Mouse (Mus musculus) testis, adult 2 months (tissue): ENCODE measurements at regions not wholly inside any gene's neighbourhood (a gene's known extent, or its start where the extent isn't known, plus 50 kb on each side); places are given as distances from the start of the nearest gene placed in this dataset.

ENCODE experiments used
- H3K27ac ChIP-seq: fragments of 200-500 bp; 2 replicates; pipeline ENCODE4 v1.5.1; 2012; ENCODE audit warnings: low read depth, low read length; ENCODE audit not compliant: control insufficient read depth, insufficient read depth
- H3K27me3 ChIP-seq: fragments of 200-500 bp; 2 replicates; pipeline ENCODE4 v1.6.1; 2012; ENCODE audit warnings: mild to moderate bottlenecking, low read length, moderate library complexity; ENCODE audit not compliant: control insufficient read depth, insufficient read depth
- H3K36me3 ChIP-seq: fragments of 200-500 bp; 2 replicates; pipeline ENCODE4 v1.6.1; 2012; ENCODE audit warnings: mild to moderate bottlenecking, low read length; ENCODE audit not compliant: control insufficient read depth, insufficient read depth
- H3K4me1 ChIP-seq: fragments of 200-500 bp; 2 replicates; pipeline ENCODE4 v1.6.1; 2012; ENCODE audit warnings: low read length; ENCODE audit not compliant: control insufficient read depth, insufficient read depth
- H3K4me3 ChIP-seq: fragments of 200-500 bp; 2 replicates; pipeline ENCODE4 v1.5.1; 2012; ENCODE audit warnings: low read depth, mild to moderate bottlenecking, low read length, moderate library complexity, mixed read lengths; ENCODE audit not compliant: control insufficient read depth
- CTCF ChIP-seq: fragments of 200-500 bp; IDR thresholded peaks from 2 replicates; pipeline ENCODE4 v1.5.1; 2012; ENCODE audit warnings: low read depth, mild to moderate bottlenecking, inconsistent platforms, low read length, moderate library complexity; ENCODE audit not compliant: control insufficient read depth, insufficient read depth, insufficient replicate concordance
- POLR2A ChIP-seq: fragments of 200-500 bp; IDR thresholded peaks from 2 replicates; pipeline ENCODE4 v1.6.1; 2012; ENCODE audit warnings: low read depth, mild to moderate bottlenecking, inconsistent platforms, low read length, moderate library complexity; ENCODE audit not compliant: control insufficient read depth

DNA sequence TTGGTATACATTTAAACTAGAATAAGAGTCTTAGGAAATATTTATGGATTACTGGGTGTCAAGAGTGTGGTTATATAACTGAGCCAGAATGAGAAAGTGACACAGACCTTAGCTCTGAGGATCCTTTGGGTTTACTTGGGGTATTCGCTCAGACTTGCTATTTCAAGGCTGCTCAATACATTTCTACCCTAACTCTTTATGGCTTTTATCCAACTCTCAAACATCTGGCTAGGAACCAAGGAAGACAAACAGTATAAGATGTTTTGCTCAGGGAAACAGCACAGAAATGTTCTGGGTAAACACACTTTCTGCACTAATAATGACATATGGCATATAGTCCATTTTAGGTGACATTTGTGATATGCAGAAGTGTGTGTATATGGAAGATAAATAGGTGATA is 153.8 kb upstream of the Cxxc4 start:
- H3K4me3 ChIP-seq, result no peak overlapping the region
- no peak for TF ChIP-seq CTCF
- no peak for TF ChIP-seq POLR2A
- H3K27ac ChIP-seq, result no peak overlapping the region
- H3K36me3 ChIP-seq, result no peaks in the 10 kb centered on the region
- no peaks in the 10 kb centered on the region for H3K27me3 ChIP-seq
- H3K4me1 ChIP-seq, result no peaks in the 10 kb centered on the region

DNA sequence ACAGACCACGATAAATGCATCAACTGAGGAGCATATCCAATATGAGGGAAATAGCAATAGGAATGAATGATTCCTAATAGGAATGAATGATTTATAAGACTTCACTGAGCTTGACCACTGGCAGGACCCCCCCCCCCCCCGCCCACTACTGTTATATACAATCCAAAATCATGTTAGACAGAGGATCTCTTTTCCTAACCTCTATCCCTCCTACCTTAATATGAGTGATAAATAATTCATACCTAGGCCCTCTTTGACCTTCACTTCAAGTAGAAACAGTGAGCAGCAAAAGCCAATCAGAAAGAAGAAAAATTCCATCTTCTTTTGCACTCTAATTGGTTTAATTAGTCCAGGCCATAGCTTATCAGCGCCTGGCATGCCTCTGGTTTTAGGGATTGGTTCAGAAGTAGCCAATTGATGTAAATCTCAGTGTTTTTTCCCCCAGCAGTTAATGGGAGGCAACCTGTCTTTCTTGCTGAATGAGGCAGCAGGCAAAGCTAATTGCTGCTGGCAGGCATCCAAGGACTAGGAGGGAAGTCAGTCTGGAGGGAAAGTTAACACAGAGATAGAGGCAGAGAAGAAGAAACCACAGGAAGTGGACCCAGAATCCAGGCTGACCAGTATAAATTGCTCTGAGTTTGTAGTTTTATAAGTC is 136.7 kb upstream of the Cxxc4 start:
- Histone ChIP-seq H3K4me1 (no peaks in the 10 kb centered on the region), H3K27me3 (no peaks in the 10 kb centered on the region), H3K27ac (no peak overlapping the region), H3K4me3 (no peak overlapping the region), H3K36me3 (no peaks in the 10 kb centered on the region)
- TF ChIP-seq CTCF (no peak), POLR2A (no peak)

DNA sequence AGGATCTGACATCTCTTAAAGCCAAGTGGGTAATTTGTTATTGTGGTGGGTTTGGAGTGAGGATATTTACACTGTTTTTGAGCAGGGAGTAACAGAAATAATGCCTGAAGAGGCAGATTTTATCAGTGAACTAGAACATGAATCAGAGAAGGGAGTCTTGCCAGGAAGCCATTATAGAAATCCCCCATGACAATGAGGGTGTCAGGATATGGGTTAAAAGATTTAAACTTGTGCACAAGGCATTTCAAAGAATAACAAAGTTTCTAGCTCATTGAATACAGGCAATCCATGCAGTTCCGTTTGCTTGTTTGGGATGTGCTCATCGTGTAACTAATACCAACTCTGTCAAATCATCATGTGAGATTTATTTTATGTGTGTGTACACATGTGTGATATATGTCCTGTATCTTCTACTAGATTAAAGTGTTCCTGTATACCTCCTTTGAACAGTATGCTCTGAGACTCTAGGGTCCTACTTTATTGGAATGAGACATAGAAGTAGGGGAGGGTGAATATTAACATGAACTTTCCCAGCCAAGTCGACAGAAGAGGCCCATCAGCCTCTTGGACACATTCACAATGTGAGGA is 134.0 kb upstream of the Cxxc4 start:
- H3K27me3 ChIP-seq, result no peaks in the 10 kb centered on the region
- no peaks in the 10 kb centered on the region for H3K4me1 ChIP-seq
- TF ChIP-seq POLR2A, result no peak
- TF ChIP-seq CTCF, result no peak
- H3K4me3 ChIP-seq, result no peak overlapping the region
- no peaks in the 10 kb centered on the region for H3K36me3 ChIP-seq
- no peak overlapping the region for H3K27ac ChIP-seq

DNA sequence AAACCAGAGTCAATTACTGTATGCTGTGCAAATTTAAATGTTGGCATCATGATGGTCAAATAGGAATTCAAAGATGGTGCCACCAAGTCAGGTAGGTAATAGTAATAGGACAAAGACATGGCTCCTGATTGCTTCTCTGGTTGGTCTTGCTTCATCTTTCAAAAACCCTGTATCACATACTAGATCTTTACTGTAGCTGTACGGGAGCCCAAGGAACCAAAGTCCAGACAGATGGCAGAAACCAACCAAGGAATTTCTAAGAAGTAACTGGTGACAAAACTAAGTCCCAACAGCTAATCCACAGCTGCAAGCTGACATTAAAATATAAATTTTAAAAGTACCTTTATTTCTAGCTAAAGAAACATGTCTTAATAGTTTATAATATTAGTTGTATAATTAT is 131.7 kb upstream of the Cxxc4 start:
- Histone ChIP-seq H3K4me3 (no peak overlapping the region), H3K4me1 (no peaks in the 10 kb centered on the region), H3K27ac (no peak overlapping the region), H3K27me3 (no peaks in the 10 kb centered on the region), H3K36me3 (no peaks in the 10 kb centered on the region)
- TF ChIP-seq CTCF (no peak), POLR2A (no peak)

DNA sequence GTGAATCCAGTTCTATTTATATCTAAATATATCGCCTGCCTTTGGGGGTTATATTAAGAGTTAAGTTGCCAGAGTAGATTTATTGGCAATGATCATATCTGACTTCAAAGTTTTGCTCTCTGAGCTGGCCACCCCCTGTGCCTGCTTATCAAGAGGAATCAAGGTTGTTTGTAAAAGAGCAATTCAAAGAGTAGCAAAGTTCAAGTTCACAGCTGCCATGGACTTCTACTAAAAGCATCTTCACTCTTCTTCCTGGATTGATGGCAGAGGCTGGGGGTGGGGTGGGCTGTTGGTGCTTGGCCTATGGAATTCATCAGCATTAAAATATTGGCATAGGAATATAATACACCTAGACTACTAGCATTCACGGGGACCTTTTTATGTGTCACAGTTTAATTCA is 131.2 kb upstream of the Cxxc4 start:
- Histone ChIP-seq H3K27ac (no peak overlapping the region), H3K27me3 (no peaks in the 10 kb centered on the region), H3K36me3 (no peaks in the 10 kb centered on the region), H3K4me3 (no peak overlapping the region), H3K4me1 (no peaks in the 10 kb centered on the region)
- TF ChIP-seq CTCF (no peak), POLR2A (no peak)

DNA sequence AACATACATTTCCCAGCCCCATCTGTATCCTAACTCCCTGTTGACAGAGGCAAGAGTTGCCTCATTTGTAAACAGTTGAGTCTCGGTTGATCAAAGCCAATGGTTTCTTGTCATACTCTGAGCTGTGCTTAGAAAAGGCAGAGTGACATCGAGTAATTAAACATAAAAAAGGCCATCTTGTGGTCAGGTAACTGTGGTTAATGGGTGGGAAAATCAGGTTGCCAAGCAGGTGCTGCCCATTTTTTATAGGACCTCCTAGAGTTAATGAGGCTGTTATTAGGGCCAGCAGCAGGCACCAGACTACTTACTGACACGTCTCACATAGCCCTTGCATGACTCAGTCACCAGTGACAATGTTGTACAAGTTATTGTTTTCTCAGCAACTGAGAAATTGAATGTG is 130.7 kb upstream of the Cxxc4 start:
- no peak overlapping the region for H3K4me3 ChIP-seq
- H3K4me1 ChIP-seq, result no peaks in the 10 kb centered on the region
- TF ChIP-seq CTCF (no peak), POLR2A (no peak)
- no peaks in the 10 kb centered on the region for H3K36me3 ChIP-seq
- H3K27me3 ChIP-seq, result no peaks in the 10 kb centered on the region
- H3K27ac ChIP-seq, result no peak overlapping the region

DNA sequence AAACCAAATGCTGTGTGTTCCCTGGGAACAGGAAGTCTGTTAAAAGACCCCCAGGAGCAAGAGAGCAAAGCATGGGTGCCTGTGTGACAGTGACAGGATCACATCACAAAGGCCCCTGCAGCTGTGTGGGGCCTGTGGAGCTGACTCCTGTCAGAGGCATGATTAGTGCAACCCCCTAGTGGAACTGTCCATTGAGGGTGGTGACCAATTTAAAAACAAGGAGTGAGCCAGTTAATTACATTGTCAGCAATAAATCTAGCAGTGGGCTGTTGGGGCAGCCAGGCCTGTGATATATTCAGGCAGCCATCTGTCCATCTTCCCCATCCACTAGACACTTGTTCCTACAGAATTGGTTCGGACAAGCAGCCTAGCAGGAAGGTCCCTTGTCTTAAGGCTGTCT is 121.8 kb upstream of the Cxxc4 start:
- no peak overlapping the region for H3K27ac ChIP-seq
- no peaks in the 10 kb centered on the region for H3K4me1 ChIP-seq
- H3K4me3 ChIP-seq, result no peak overlapping the region
- no peaks in the 10 kb centered on the region for H3K27me3 ChIP-seq
- TF ChIP-seq CTCF, result no peak
- TF ChIP-seq POLR2A, result no peak
- H3K36me3 ChIP-seq, result no peaks in the 10 kb centered on the region

DNA sequence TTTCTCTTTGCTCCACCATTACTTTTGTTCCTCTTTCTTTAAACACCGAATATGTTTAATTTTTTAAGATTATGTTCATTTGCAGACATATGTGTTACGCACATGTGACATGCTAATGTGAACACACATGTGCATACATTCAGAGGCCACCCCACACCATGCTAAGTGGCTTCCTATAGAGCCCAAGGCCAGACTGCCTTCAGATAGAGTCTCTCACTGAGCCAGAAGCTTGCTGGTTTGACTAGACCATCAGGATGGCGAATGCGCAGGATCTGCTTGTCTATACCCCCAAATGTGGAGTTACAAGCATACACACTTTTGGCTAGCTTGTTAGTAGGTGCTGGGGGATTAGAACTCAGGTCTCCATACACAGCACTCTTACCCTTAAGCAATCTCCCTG is 121.3 kb upstream of the Cxxc4 start:
- H3K27ac ChIP-seq, result no peak overlapping the region
- no peaks in the 10 kb centered on the region for H3K4me1 ChIP-seq
- no peak for TF ChIP-seq POLR2A
- TF ChIP-seq CTCF, result no peak
- no peaks in the 10 kb centered on the region for H3K27me3 ChIP-seq
- no peaks in the 10 kb centered on the region for H3K36me3 ChIP-seq
- no peak overlapping the region for H3K4me3 ChIP-seq

DNA sequence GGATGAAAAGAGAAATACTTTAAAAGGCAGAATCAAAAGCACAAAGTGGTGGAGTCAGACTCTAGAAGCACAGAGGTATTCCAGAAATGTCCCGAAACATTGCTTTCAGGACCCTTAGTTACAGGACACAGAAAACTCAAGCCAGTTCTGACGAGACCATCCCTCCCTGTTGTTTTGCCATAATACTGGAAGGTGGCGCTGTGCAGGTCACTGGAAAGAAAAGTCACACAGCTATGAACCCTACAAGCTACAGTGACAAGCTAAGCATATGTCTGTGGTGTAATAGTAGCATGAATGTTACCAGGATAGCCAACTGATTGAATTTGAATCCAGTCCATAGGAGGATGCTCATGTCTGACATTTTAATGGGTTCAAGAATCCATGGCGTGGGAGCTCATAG is 117.4 kb upstream of the Cxxc4 start:
- no peak overlapping the region for H3K27ac ChIP-seq
- no peak for TF ChIP-seq CTCF
- no peak for TF ChIP-seq POLR2A
- H3K4me3 ChIP-seq, result no peak overlapping the region
- no peaks in the 10 kb centered on the region for H3K4me1 ChIP-seq
- no peaks in the 10 kb centered on the region for H3K36me3 ChIP-seq
- H3K27me3 ChIP-seq, result no peaks in the 10 kb centered on the region
